Mouse (Mus musculus): ENCODE data around the gene Edaradd.

- TF ChIP-seq GATA1 (IDR thresholded peaks at IDR 0.05; ENCODE audit: borderline replicate concordance, low read length): no peak
- TF ChIP-seq FLI1 (IDR thresholded peaks at IDR 0.05; ENCODE audit: low read length): no peak
Measured at GRCm38 (mm10) chr13:12485197-12485596, 35.0 kb downstream of the Edaradd start.

Measured in megakaryocyte, embryonic 14.5 days (primary cell).